Mouse (Mus musculus): ENCODE measurements around the gene Bid. TPM values are rescaled to one million over a fixed set of nuclear protein-coding genes. Genes with fewer than 3 reads are reported as not detected.
A peak's percentile ranks its signal among the peaks of the same experiment; 100 is the strongest.
"Not testable (repeated sequence)": the region's sequence is repeated elsewhere in the genome, so short reads cannot be mapped to it uniquely, and the experiment has no call there.

Gene Bid
- total and polyA plus RNA-seq, 3 experiments: 28.2 to 50.2 TPM; not detected in 1

GRCm38 (mm10) chr6:120911213-120912007 lies 5.2 kb downstream of the Bid start:
- TF ChIP-seq HCFC1 (IDR thresholded peaks at IDR 0.05; ENCODE audit: low read depth, low read length) (no peak), ZNF384 (IDR thresholded peaks at IDR 0.05; ENCODE audit: low read depth, low read length) (peak; percentile 63; the same call in 1 of the 2 replicates)
- peaks cover 29 to 77% of the 10 kb centered on the region in 2 experiments for H3K4me1 ChIP-seq (ENCODE audit: control insufficient read depth in 1 of 2, insufficient read depth in 2 of 2, low read length in 2 of 2)
- no peak for DNase-seq (ENCODE audit: low read depth, low spot score)
- peaks cover 21% of the 10 kb centered on the region for H3K79me2 ChIP-seq (ENCODE audit: control insufficient read depth, insufficient read depth, low read length, poor library complexity)
- peaks cover 2 to 61% of the 10 kb centered on the region in 2 experiments for H3K36me3 ChIP-seq (ENCODE audit: control insufficient read depth in 1 of 2, insufficient read depth in 2 of 2, low read length in 2 of 2)
- no peaks in the 10 kb centered on the region for H3K9me3 ChIP-seq (replicated peaks; ENCODE audit: insufficient read depth, low read length)
- no peaks in the 10 kb centered on the region for H3K27me3 ChIP-seq (ENCODE audit: control insufficient read depth in 1 of 2, insufficient read depth in 2 of 2, low read length in 2 of 2)
- no peak overlapping the region for H3K9ac ChIP-seq (ENCODE audit: control insufficient read depth, low read depth, low read length, poor library complexity, severe bottlenecking)
- H3K27ac ChIP-seq (ENCODE audit: control insufficient read depth, low read depth, low read length): no peak overlapping the region
- no peak overlapping the region for H3K4me3 ChIP-seq (ENCODE audit: control insufficient read depth in 1 of 2, insufficient read depth in 1 of 2, low read depth in 2 of 2, low read length in 2 of 2)

GRCm38 (mm10) chr6:120909501-120909900 lies 7.2 kb downstream of the Bid start:
- no peak overlapping the region for H3K4me3 ChIP-seq (ENCODE audit: control insufficient read depth in 1 of 2, insufficient read depth in 1 of 2, low read depth in 2 of 2, low read length in 2 of 2)
- H3K9me3 ChIP-seq (replicated peaks; ENCODE audit: insufficient read depth, low read length): no peaks in the 10 kb centered on the region
- H3K36me3 ChIP-seq (ENCODE audit: control insufficient read depth in 1 of 2, insufficient read depth in 2 of 2, low read length in 2 of 2): peaks cover 2 to 53% of the 10 kb centered on the region in 2 experiments
- TF ChIP-seq SMC3 (IDR thresholded peaks at IDR 0.05; ENCODE audit: low read depth, low read length) (peak; percentile 53), CTCF (IDR thresholded peaks at IDR 0.05 in 2 of 3, conservative IDR thresholded peaks at IDR 0.05 in 1 of 3; ENCODE audit: control insufficient read depth in 1 of 3, insufficient read depth in 1 of 3, low read depth in 2 of 3, low read length in 3 of 3, poor library complexity in 1 of 3, severe bottlenecking in 1 of 3) (peak; percentile 11 to 62 (median 57); a peak in 4 of 6 replicates), BHLHE40 (IDR thresholded peaks at IDR 0.05; ENCODE audit: borderline replicate concordance, low read depth, low read length) (no peak), RAD21 (IDR thresholded peaks at IDR 0.05; ENCODE audit: low read depth, low read length) (peak; percentile 63), ZC3H11A (IDR thresholded peaks at IDR 0.05; ENCODE audit: low read depth, low read length) (peak; percentile 41)
- peak overlapping the region; percentile 50 for H3K27ac ChIP-seq (ENCODE audit: control insufficient read depth, low read depth, low read length)
- no peaks in the 10 kb centered on the region for H3K27me3 ChIP-seq (ENCODE audit: control insufficient read depth in 1 of 2, insufficient read depth in 2 of 2, low read length in 2 of 2)
- H3K79me2 ChIP-seq (ENCODE audit: control insufficient read depth, insufficient read depth, low read length, poor library complexity): peaks cover 9% of the 10 kb centered on the region
- H3K4me1 ChIP-seq (ENCODE audit: control insufficient read depth in 1 of 2, insufficient read depth in 2 of 2, low read length in 2 of 2): peaks cover 29 to 63% of the 10 kb centered on the region in 2 experiments
- DNase-seq (ENCODE audit: low read depth, low spot score): peak; percentile 57
- H3K9ac ChIP-seq (ENCODE audit: control insufficient read depth, low read depth, low read length, poor library complexity, severe bottlenecking): no peak overlapping the region

- H3K79me2 ChIP-seq (ENCODE audit: control insufficient read depth, insufficient read depth, low read length, poor library complexity); H3K27me3 ChIP-seq (ENCODE audit: control insufficient read depth in 1 of 2, insufficient read depth in 2 of 2, low read length in 2 of 2); H3K9me3 ChIP-seq (replicated peaks; ENCODE audit: insufficient read depth, low read length): not testable (repeated sequence)
- H3K4me3 ChIP-seq (ENCODE audit: control insufficient read depth in 1 of 2, insufficient read depth in 1 of 2, low read depth in 2 of 2, low read length in 2 of 2): peak overlapping the region in 1 of 2 experiments; percentile 25; a peak in 2 of 4 replicates
- TF ChIP-seq TAL1 (IDR thresholded peaks at IDR 0.05; ENCODE audit: low read length): peak; percentile 6; the same call in 1 of the 2 replicates
- DNase-seq (ENCODE audit: low read depth, low spot score): peak; percentile 33
- peak overlapping the region; percentile 48 for H3K9ac ChIP-seq (ENCODE audit: control insufficient read depth, low read depth, low read length, poor library complexity, severe bottlenecking)
- H3K27ac ChIP-seq (ENCODE audit: control insufficient read depth, low read depth, low read length): peak overlapping the region; percentile 88
- H3K36me3 ChIP-seq (ENCODE audit: control insufficient read depth in 1 of 2, insufficient read depth in 2 of 2, low read length in 2 of 2): peaks cover 2 to 41% of the 10 kb centered on the region in 2 experiments
- peaks cover 19 to 56% of the 10 kb centered on the region in 2 experiments for H3K4me1 ChIP-seq (ENCODE audit: control insufficient read depth in 1 of 2, insufficient read depth in 2 of 2, low read length in 2 of 2)
These were observed 8.6 kb downstream of the Bid start for GRCm38 (mm10) chr6:120907876-120908597.

All from MEL (cell line).